Mouse (Mus musculus): ENCODE measurements at regions not wholly inside any gene's neighbourhood (a gene's known extent, or its start where the extent isn't known, plus 50 kb on each side); places are given as distances from the start of the nearest gene placed in this dataset.

DNA sequence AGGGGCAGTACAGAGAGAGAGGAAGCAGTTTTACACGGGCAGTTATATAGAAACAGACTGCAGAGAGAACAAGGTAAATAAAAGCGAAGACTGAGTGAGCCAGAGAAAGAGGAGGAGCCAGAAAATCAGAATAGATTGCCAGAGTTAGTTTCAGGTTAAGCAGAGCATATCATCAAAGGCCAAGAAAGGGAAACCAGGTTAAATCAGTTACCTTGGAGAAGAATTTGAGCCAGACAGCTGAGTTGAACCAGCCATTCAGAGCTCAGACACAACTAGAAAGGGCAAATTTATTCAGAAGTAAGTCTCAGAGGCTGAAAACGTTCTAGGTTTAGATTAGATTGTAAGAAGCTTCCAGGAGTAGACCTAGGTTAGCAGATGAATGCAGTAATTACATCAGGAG is 858.6 kb downstream of the Adgrl3 start:
- Histone ChIP-seq H3K27ac (ENCODE audit: low read depth, low read length) (no peak overlapping the region), H3K9me3 (ENCODE audit: control insufficient read depth, low read length) (no peaks in the 10 kb centered on the region), H3K27me3 (ENCODE audit: control insufficient read depth, insufficient read depth, low read length) (no peaks in the 10 kb centered on the region), H3K4me3 (ENCODE audit: low read depth, low read length) (no peak overlapping the region), H3K4me1 (ENCODE audit: control insufficient read depth, insufficient read depth, low read length) (no peaks in the 10 kb centered on the region), H3K36me3 (ENCODE audit: control insufficient read depth, insufficient read depth, low read length) (no peaks in the 10 kb centered on the region), H3K4me2 (no peak overlapping the region), H3K9ac (ENCODE audit: low read length) (no peak overlapping the region)
- ATAC-seq (ENCODE audit: low FRiP score) (no peak), DNase-seq (ENCODE audit: low spot score, missing footprints) (peak; percentile 31)
- 74% methylated on average over 3 of the region's 3 CpGs for WGBS

DNA sequence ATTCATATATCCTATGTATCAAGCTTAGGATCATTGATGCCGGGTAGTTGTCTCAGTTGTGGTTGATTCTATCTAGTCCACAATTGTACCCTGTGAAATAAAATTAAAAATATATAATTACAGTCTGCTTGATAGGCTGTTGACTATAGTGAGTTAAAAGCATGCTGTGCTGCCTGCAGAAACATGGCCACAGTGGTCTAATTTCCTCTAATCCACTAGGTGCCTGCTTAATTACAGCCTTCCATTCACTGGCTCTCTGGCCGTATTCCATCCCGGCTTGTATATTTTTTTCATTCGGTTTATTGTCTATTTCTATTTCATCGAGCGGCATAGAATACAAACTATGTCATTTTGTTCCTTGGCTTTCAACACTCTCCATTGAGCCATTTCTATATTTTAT is 873.4 kb downstream of the Adgrl3 start:
- no peak overlapping the region for H3K4me3 ChIP-seq (ENCODE audit: low read depth, low read length)
- H3K9ac ChIP-seq (ENCODE audit: low read length) = no peak overlapping the region
- ATAC-seq (ENCODE audit: low FRiP score) = no peak
- 90% methylated on average over 6 of the region's 6 CpGs for WGBS
- no peaks in the 10 kb centered on the region for H3K27me3 ChIP-seq (ENCODE audit: control insufficient read depth, insufficient read depth, low read length)
- no peak overlapping the region for H3K4me2 ChIP-seq
- no peaks in the 10 kb centered on the region for H3K36me3 ChIP-seq (ENCODE audit: control insufficient read depth, insufficient read depth, low read length)
- H3K4me1 ChIP-seq (ENCODE audit: control insufficient read depth, insufficient read depth, low read length) = no peaks in the 10 kb centered on the region
- H3K9me3 ChIP-seq (ENCODE audit: control insufficient read depth, low read length) = no peaks in the 10 kb centered on the region
- DNase-seq (ENCODE audit: low spot score, missing footprints) = no peak
- no peak overlapping the region for H3K27ac ChIP-seq (ENCODE audit: low read depth, low read length)

DNA sequence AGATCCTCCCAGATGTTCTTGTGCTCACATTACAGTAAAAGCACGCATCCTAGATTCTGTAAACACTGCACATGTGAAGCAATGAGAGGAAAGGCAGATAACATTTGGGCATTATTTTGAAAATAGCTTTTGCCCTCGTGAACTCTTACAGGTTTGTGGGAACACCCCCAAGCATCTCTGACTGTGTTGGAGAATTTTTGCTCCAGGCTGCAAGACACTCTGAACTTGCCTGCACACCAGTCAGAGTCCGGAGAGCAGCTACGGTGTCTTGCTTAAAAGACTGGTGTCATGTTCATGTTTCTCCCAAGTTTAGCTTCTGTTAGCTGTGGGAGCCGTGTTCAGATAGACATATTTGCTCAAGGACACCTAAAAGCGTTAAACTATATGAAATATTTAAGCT is 889.4 kb downstream of the Adgrl3 start:
- no peaks in the 10 kb centered on the region for H3K27me3 ChIP-seq (ENCODE audit: control insufficient read depth, insufficient read depth, low read length)
- H3K9me3 ChIP-seq (ENCODE audit: control insufficient read depth, low read length) = no peaks in the 10 kb centered on the region
- 79% methylated on average over 6 of the region's 6 CpGs for WGBS
- ATAC-seq (ENCODE audit: low FRiP score) (no peak), DNase-seq (ENCODE audit: low spot score, missing footprints) (no peak)
- no peaks in the 10 kb centered on the region for H3K4me1 ChIP-seq (ENCODE audit: control insufficient read depth, insufficient read depth, low read length)
- H3K4me2 ChIP-seq = no peak overlapping the region
- no peak overlapping the region for H3K4me3 ChIP-seq (ENCODE audit: low read depth, low read length)
- H3K9ac ChIP-seq (ENCODE audit: low read length) = no peak overlapping the region
- H3K27ac ChIP-seq (ENCODE audit: low read depth, low read length) = no peak overlapping the region
- H3K36me3 ChIP-seq (ENCODE audit: control insufficient read depth, insufficient read depth, low read length) = no peaks in the 10 kb centered on the region

DNA sequence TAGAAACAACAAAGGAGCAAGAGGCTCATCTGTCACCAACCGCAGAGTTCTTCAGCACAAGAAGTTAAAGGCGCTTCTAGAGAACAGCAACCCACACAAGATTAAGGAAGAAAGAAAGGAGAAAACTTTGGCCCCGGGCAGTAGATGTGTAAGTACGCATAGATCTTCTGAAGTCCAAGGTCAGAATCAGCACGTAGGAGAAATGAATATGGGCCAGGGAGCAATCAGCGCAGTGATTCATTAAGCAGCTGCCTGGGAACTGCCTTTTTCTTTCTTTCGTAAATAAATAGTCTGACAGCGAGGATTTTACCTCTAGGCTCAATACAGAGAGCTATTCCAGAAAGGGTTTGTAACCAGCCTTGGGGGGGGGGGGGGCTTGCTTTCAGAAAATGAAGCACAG is 890.0 kb downstream of the Adgrl3 start:
- no peak for DNase-seq (ENCODE audit: low spot score, missing footprints)
- Histone ChIP-seq H3K36me3 (ENCODE audit: control insufficient read depth, insufficient read depth, low read length) (no peaks in the 10 kb centered on the region), H3K4me2 (no peak overlapping the region), H3K9me3 (ENCODE audit: control insufficient read depth, low read length) (no peaks in the 10 kb centered on the region), H3K4me1 (ENCODE audit: control insufficient read depth, insufficient read depth, low read length) (no peaks in the 10 kb centered on the region), H3K4me3 (ENCODE audit: low read depth, low read length) (no peak overlapping the region), H3K9ac (ENCODE audit: low read length) (no peak overlapping the region), H3K27ac (ENCODE audit: low read depth, low read length) (no peak overlapping the region), H3K27me3 (ENCODE audit: control insufficient read depth, insufficient read depth, low read length) (no peaks in the 10 kb centered on the region)
- ATAC-seq (ENCODE audit: low FRiP score) = no peak
- WGBS = 74% methylated on average over 8 of the region's 8 CpGs

DNA sequence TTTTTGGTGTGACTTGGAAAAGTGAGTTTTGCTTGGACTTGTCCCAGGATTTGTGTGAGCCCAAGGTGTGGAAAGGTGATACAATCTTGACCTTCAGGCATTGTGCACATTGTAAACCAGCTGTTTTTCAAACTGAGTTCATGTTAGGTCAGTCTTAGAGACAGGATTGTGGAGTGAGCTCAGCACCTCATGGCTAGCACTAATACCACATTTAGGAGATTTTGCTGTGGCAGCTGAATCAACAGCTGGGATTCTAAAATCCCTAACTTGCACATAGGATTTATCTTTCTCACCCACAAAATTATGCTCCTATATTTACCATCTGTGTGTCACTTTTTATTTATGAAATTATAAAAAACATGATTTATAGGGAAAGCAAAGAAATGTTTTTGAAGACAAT is 896.7 kb downstream of the Adgrl3 start:
- Histone ChIP-seq H3K36me3 (ENCODE audit: control insufficient read depth, insufficient read depth, low read length) (no peaks in the 10 kb centered on the region), H3K9me3 (ENCODE audit: control insufficient read depth, low read length) (no peaks in the 10 kb centered on the region), H3K27ac (ENCODE audit: low read depth, low read length) (no peak overlapping the region), H3K4me2 (no peak overlapping the region), H3K4me3 (ENCODE audit: low read depth, low read length) (no peak overlapping the region), H3K27me3 (ENCODE audit: control insufficient read depth, insufficient read depth, low read length) (no peaks in the 10 kb centered on the region), H3K4me1 (ENCODE audit: control insufficient read depth, insufficient read depth, low read length) (no peaks in the 10 kb centered on the region), H3K9ac (ENCODE audit: low read length) (no peak overlapping the region)
- no peak for ATAC-seq (ENCODE audit: low FRiP score)
- DNase-seq (ENCODE audit: low spot score, missing footprints) = no peak

DNA sequence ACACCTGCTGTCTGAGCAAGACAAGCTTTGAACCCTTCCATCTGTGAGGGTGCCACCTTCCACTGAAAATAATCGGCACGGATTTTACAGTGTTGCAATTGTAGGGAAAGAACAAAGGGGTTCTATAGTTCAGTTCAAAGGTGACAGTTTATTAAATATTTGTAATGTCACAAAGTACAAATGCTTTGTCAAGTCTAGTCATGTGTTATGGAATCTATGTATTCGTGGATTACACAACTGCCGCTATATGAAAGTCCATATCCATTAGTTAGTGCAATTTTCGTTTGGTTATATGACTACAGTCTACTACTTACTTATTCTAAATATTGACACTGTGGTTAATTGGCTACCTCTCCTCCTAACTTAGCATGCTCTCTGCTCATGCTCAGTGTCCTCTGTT is 920.9 kb downstream of the Adgrl3 start:
- H3K4me3 ChIP-seq (ENCODE audit: low read depth, low read length) = no peak overlapping the region
- no peaks in the 10 kb centered on the region for H3K9me3 ChIP-seq (ENCODE audit: control insufficient read depth, low read length)
- no peak overlapping the region for H3K27ac ChIP-seq (ENCODE audit: low read depth, low read length)
- H3K4me1 ChIP-seq (ENCODE audit: control insufficient read depth, insufficient read depth, low read length) = no peaks in the 10 kb centered on the region
- WGBS = 90% methylated on average over 5 of the region's 5 CpGs
- H3K9ac ChIP-seq (ENCODE audit: low read length) = no peak overlapping the region
- no peaks in the 10 kb centered on the region for H3K36me3 ChIP-seq (ENCODE audit: control insufficient read depth, insufficient read depth, low read length)
- no peak overlapping the region for H3K4me2 ChIP-seq
- no peak for DNase-seq (ENCODE audit: low spot score, missing footprints)
- H3K27me3 ChIP-seq (ENCODE audit: control insufficient read depth, insufficient read depth, low read length) = no peaks in the 10 kb centered on the region
- no peak for ATAC-seq (ENCODE audit: low FRiP score)

DNA sequence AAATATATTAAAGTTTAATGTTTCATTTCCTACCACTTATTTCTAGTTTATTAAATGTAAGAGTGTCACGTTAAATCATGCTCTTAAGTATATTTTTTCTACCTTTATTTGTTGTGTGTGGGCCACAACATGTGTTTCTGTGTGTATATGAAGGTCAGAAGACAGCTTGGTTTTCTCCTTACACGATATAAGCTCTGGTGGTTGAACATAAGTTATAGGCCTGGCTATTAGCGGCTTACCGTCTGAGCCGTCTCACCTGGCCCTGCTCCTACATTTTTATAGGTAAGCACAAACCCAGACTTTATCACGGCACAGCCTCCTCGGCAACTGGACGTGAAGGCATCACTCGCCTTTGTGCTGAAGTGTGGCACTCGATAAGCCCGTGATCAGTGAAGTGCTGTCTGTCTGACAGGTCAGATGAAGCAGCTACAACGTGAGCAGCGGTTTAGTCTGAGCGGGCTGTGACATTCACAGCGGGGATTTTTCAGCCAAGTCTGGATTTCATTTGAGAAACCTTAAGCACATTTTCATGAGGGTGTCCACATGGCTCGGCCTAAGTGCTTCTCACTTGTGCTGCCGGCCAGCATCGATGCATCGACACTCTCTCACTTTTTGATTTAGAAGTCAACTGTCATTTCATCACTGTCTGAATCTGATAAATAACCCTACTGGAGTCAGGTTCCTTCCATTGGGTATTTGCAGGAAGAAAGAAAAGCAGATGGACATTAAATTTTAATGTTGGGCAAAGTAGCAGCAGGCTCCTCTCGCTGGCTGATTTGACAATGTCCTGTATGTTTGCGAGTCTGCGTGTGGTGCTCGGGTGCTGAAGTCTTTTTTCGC is 950.0 kb downstream of the Adgrl3 start:
- no peaks in the 10 kb centered on the region for H3K36me3 ChIP-seq (ENCODE audit: control insufficient read depth, insufficient read depth, low read length)
- DNase-seq (ENCODE audit: low spot score, missing footprints) (peak; percentile 84), ATAC-seq (ENCODE audit: low FRiP score) (peak; percentile 62)
- 80% methylated on average over 24 of the region's 24 CpGs for WGBS
- H3K9ac ChIP-seq (ENCODE audit: low read length) = no peak overlapping the region
- H3K27ac ChIP-seq (ENCODE audit: low read depth, low read length) = no peak overlapping the region
- H3K4me1 ChIP-seq (ENCODE audit: control insufficient read depth, insufficient read depth, low read length) = no peaks in the 10 kb centered on the region
- H3K4me3 ChIP-seq (ENCODE audit: low read depth, low read length) = no peak overlapping the region
- no peaks in the 10 kb centered on the region for H3K27me3 ChIP-seq (ENCODE audit: control insufficient read depth, insufficient read depth, low read length)
- H3K9me3 ChIP-seq (ENCODE audit: control insufficient read depth, low read length) = no peaks in the 10 kb centered on the region
- no peak overlapping the region for H3K4me2 ChIP-seq

DNA sequence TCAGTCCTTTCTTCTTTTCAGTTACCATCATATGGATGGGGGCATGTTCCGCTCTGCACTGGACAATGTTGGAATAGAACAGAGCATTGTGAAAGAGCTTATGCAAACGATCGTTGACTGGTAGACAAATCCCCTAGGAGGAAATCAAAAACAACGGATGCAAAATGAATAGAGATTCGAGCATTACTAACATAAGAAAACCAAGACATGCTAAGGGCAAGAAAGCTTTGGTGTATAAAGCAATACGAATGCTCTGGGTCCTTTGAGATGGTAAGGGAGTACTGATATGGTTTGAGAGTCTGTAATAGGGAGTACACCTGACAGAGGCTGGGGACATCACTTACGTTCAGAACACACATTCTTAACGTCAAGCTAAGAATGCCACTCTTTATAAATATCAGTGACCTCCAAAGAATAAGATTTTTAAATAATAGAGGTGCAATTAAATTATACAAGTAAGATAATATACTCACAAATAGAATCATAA is 950.6 kb downstream of the Adgrl3 start:
- Histone ChIP-seq H3K4me1 (ENCODE audit: control insufficient read depth, insufficient read depth, low read length) (no peaks in the 10 kb centered on the region), H3K27me3 (ENCODE audit: control insufficient read depth, insufficient read depth, low read length) (no peaks in the 10 kb centered on the region), H3K27ac (ENCODE audit: low read depth, low read length) (no peak overlapping the region), H3K4me2 (no peak overlapping the region), H3K9me3 (ENCODE audit: control insufficient read depth, low read length) (no peaks in the 10 kb centered on the region), H3K36me3 (ENCODE audit: control insufficient read depth, insufficient read depth, low read length) (no peaks in the 10 kb centered on the region), H3K4me3 (ENCODE audit: low read depth, low read length) (no peak overlapping the region), H3K9ac (ENCODE audit: low read length) (no peak overlapping the region)
- DNase-seq (ENCODE audit: low spot score, missing footprints) (no peak), ATAC-seq (ENCODE audit: low FRiP score) (peak; percentile 64; the same call in 1 of the 2 replicates)
- 73% methylated on average over 8 of the region's 8 CpGs for WGBS

DNA sequence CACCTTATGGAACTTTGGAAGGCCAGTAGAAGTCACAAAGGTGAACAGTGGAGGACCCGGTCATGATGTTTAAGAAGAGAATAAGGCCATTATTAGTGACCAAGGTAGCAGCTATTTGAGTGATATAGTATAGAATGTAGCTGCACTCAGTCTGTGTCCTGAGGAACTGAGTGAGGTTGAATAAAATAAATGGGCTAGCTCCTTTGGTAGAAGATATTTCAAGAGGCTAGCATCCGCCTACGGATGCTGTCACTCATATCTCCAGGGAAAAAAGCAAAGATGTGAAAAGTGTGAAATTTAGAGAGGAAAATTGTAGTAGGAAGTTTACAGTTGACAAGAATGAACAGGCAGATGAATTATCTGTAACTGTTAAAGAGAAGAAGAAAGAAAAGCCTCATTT is 956.6 kb downstream of the Adgrl3 start:
- Histone ChIP-seq H3K9me3 (ENCODE audit: control insufficient read depth, low read length) (no peaks in the 10 kb centered on the region), H3K4me1 (ENCODE audit: control insufficient read depth, insufficient read depth, low read length) (no peaks in the 10 kb centered on the region), H3K4me2 (no peak overlapping the region), H3K4me3 (ENCODE audit: low read depth, low read length) (no peak overlapping the region), H3K36me3 (ENCODE audit: control insufficient read depth, insufficient read depth, low read length) (no peaks in the 10 kb centered on the region), H3K27me3 (ENCODE audit: control insufficient read depth, insufficient read depth, low read length) (no peaks in the 10 kb centered on the region), H3K27ac (ENCODE audit: low read depth, low read length) (no peak overlapping the region), H3K9ac (ENCODE audit: low read length) (no peak overlapping the region)
- no peak for DNase-seq (ENCODE audit: low spot score, missing footprints)
- WGBS = 96% methylated on average over 3 of the region's 3 CpGs
- no peak for ATAC-seq (ENCODE audit: low FRiP score)
